Mouse (Mus musculus) lung, adult 2 months (tissue): ENCODE measurements at regions not wholly inside any gene's neighbourhood (a gene's known extent, or its start where the extent isn't known, plus 50 kb on each side); places are given as distances from the start of the nearest gene placed in this dataset.

Source experiments
- CTCF ChIP-seq: fragments of 200-500 bp; IDR thresholded peaks from 2 replicates; pipeline ENCODE4 v1.5.1; 2011; ENCODE audit warnings: mild to moderate bottlenecking, low read length, control low read depth; ENCODE audit not compliant: insufficient read depth
- POLR2A ChIP-seq: fragments of 200-500 bp; IDR thresholded peaks from 2 replicates; pipeline ENCODE4 v1.6.1; 2011; ENCODE audit warnings: low read depth, mild to moderate bottlenecking, control low read depth, low read length, borderline replicate concordance; ENCODE audit errors: extremely low read depth

DNA sequence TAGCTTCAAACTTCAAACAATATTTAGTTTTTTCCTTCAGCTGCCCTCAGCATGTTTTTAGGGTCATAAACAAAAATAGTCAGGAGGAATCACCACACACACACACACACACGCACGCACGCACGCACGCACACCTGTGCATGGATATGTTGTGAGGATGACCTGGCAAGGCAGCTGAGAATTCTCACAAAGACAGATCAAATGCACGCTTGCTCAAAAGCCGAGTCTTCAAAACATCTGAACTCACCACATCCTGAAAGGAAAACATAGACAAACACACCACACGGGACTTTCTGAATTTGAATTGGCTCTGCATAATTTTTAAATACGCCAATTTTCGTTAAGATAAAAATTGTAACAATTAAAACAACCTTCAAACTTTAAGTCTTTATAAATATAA lies 52.7 kb upstream of the Foxq1 start:
- TF ChIP-seq CTCF (no peak), POLR2A (no peak)
